Mouse (Mus musculus): ENCODE results near the gene Mnat1.
A peak's percentile ranks its signal among the peaks of the same experiment; 100 is the strongest.
"Not testable (repeated sequence)": the region's sequence is repeated elsewhere in the genome, so short reads cannot be mapped to it uniquely, and the experiment has no call there.

The Mnat1 gene

DNA sequence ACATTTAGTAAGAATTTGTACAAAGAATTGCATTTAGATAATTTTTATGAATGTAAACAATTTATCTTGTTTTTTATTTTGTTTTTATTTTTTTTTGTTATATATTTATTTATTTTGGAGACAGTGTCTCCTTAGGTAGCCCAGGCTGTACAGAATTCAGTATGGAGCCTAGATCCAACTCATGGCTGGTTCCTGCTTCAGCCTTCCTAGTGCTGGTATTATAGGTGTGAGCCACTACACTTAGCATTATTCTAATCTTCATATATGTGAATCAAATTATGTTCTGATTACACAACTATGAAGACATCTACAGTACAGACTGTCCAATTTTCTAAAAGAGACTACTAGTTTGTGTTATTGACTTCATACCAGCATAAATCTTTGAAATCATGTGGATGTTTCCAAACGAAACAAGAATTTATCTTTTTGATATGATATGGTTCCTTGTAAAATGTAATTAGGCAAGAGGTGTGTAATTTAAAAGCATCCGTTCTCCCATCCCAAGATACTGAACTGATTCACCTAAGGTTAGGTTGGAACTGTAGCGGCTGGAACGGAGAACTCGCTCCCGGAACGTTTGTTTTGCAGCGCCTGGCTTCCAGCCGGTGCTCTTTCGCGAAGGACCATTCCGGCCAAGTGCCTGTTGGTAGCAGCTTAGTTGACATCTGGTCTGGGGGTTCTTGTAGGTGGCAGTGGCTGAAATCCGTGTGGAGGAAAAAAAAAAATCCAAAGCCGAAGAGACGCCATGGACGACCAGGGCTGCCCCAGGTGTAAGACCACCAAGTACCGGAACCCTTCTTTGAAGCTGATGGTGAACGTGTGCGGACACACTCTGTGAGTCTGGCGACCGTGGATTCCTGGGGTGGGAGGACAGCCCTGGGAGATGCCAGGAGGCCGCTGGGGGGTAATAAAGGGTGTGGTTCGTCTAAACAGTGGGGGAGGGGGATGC, at the start of gene Mnat1:
Gene Mnat1, plus strand, starts transcription at position 625 of the 949 bp plus-strand sequence.
- DNase-seq (ENCODE audit: low spot score) = peak; percentile 35

DNA sequence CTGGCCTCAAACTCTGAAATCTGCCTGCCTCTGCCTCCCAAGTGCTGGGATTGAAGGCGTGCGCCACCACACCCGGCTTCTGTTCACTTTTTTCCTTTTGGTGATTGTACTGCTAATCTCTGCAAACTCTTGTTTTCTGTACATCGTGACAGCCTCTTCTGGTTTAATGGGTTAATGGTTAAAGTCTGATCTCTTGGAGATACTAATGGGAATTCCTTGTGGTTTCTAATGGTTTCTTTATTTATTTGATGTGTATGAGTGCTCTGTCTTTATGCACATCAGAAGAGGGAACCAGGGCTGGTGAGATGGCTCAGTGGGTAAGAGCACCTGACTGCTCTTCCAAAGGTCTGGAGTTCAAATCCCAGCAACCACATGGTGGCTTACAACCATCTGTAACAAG, 41.7 kb upstream of the Mnat1 start:
- not testable (repeated sequence) for DNase-seq (ENCODE audit: low spot score)

DNA sequence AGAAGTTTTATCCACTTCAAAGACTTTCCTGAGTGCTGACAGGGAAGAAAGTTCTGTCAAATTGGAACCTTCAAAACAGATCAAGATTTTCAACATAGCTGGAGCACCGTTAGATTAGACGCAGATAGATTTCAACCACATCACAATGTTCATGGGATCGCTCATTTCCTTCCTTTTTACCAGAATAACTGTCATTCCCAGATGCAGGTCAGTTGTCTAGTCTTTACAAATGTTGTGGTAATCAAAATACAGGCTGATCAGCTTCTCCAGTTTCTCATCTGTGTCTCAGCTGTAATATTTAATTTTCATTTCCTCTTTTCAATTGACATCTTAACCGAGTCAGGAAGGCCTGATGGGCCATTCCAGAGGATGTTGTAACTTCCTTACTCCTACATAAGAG, 39.7 kb upstream of the Mnat1 start:
- no peak for DNase-seq (ENCODE audit: low spot score)

DNA sequence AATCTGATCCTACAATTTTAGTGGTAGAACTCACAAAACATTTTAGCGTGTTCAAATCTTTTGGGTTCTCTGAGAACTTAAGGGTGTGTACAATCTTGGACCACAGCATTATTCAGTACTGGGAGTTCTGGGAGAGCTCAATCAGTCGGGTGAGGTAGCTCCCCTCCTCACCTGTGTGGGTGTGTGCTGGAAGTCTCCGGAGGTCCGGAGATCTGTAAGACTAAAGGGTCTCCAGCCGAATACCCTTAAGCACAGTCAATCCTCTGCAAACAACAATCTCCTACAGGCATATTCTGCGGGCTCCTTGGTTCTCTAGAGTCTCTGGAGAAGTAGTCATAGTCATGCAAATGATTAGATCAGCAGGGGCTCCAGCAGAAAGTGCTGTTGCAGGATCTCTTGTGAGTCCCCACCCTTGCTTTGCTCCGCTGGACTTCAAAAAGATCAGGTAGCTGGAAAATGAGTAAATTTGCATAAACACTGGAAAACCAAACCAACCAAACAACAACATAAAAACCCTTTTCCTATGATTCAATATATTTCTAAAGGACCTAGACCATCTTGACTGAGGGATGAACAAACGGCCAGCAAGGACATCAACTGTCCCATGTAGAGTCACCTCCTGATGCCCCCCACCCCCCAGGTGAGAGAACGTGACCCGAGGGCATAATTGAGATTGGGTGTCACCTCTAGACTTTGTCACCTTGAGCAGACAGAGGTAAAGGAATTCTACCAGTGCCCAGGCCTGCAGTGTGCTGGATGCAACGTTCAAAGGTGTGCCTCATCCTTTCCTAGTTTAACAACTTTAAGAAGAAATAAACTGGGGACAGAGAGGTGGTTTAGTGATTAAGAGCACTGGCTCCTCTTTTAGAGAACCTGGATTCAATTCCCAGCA, 37.5 kb upstream of the Mnat1 start:
- DNase-seq (ENCODE audit: low spot score) = no peak

DNA sequence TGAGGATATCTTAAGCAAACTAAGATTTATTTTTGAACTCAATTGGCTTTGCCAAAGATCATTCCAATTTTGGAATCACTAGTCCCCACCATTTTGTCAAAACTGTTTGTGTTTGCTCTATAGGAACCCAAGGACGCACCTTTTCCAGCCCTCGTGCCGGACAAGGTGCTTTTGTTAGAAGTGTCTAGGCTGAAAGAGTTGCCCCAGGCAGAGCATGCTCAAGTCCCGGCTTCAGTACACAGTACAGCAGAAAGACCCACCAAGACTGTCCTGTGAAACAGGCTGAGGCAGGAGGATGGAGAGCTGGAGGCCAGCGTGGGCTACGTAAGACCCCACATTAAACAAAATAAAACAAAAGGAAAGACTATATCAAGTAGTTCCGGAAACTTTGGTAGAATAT, 36.4 kb upstream of the Mnat1 start:
- DNase-seq (ENCODE audit: low spot score) = no peak

DNA sequence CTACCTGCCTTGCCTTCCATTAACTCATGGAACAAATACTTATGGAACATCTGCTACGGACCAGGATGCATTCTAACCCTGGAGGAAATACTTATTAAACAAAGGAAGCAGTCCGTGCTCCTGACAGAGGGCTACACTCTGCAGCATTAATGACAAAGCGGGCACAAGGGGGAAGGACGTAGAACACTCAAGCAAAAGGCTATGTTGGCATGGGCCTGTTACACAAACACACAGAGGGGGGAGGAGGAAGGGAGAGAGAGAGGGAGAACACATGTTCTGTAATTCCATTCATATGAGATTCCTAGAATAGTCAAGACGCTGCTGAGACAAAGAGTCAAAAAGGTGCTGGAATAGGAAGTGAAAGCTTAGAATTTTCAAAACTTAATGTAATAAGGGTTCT, 35.0 kb upstream of the Mnat1 start:
- DNase-seq (ENCODE audit: low spot score) = no peak

DNA sequence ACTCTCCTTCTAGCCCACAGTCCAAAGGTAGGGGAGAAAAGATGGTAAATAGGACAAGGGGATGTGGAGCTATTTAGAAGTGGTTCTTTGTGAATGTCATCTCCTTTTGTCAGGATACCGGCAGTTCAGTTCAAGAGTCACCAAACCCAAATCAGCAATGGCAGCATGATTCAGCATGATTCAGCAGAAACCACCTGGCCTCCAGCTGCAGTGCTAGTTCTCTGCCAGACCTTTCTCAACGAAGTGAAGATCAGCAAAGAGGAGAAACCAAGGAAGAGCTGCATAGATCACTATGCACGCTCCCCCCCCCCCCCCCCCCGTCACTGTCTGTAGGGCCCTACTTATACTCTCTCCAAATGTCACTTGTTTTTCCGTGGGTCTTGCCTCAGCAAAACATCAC, 34.6 kb upstream of the Mnat1 start:
- no peak for DNase-seq (ENCODE audit: low spot score)

DNA sequence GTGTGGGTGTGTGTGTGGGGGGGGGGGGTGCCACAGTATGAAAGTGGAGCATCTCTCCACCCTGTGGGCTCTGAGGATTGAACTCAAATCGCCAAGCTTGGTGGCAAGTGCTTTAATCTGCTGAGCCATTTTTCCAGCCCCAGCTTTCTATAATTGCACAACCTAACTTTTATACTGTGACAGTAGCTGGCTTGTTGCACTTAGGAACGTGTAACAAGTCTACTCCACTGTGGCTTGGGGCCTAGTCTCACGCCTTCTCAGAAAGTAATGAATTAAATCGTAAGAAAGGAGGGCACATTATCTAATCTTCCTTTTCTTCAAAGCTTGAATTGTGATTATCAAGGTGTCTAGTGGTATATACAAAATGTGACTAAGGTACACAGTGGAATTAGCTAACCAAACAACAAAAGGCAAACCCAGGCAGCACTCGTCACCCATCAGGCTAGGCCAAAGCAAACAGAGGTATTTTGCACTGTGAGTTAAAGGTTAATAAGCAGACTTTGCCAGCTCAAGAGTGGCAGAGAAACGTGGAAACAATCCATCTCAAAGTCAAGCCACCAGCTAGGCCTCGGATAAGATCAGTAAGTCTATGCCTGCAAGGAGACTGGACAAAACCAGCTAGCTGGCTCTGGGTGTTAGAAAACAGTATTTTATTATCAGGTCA, 32.7 kb upstream of the Mnat1 start:
- DNase-seq (ENCODE audit: low spot score) = no peak

DNA sequence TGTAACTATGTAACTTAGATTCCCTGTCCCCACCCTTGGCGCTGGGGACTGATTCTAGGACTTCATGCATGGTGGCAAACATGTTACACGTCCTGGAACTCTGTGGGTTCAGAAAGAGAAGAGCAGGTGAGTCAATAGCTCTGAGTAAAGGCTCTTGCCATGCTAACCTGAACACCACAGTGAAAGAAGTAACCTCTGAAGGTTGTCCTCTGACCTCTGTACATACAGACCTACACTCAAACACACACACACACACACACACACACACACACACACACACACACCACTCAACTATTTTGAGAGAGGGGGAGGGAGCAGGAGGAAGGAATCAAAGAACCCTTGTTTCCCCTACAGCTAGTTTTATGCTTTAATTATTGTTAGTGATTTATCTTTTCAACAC, 29.3 kb upstream of the Mnat1 start:
- no peak for DNase-seq (ENCODE audit: low spot score)

DNA sequence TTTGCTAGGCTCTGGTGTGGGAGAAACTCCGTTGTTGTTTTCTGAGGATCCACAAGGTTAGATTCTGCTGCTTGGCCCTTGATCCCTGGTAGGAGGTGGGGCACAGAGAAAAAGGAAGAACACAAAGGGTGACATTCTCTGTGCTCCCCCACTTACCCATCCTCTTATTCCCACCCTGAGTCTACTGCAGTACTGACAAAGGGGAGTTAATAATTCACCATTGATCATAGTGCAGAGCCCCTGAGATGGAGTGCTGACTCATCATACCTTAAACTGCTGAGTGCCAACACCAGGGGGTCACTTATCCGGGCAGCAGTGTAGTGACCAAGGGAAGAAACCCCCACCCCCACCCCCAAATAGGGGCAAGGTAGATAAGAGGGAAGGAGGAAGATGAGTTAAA, 28.9 kb upstream of the Mnat1 start:
- no peak for DNase-seq (ENCODE audit: low spot score)

DNA sequence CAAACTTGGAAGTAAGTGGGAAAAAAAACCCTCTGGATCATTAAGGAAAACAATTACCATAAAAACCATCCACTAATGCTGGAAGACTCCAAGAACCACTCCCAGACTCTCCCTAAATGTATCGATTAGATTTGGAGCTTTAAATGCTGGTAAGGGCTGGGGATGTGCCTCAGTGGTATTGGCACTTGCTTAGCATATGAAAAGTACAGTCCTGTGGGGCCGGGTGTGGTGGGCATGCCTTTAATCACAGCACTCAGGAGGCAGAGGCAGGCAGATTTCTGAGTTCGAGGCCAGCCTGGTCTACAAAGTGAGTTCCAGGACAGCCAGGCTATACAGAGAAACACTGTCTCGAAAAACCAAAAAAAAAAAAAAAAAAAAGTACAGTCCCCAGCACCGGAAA, 27.3 kb upstream of the Mnat1 start:
- not testable (repeated sequence) for DNase-seq (ENCODE audit: low spot score)

DNA sequence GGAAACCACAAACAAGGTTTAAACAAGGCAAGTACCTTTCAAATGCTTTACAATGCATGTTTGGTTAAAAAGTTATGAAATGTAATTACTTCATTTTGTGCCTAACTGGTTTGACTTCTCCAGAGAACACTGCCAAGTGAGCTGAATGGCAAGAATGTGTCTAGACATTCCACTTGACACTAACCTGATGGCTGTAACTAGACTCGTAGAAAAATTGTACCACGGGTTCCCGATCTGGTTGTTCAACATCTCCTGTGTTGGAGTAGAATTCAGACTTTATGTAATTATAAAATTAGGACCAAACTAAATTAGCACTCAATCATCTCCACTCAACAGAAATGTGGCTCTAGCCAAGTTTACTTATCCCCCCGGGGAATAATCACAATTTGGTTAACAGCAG, 24.9 kb upstream of the Mnat1 start:
- no peak for DNase-seq (ENCODE audit: low spot score)

DNA sequence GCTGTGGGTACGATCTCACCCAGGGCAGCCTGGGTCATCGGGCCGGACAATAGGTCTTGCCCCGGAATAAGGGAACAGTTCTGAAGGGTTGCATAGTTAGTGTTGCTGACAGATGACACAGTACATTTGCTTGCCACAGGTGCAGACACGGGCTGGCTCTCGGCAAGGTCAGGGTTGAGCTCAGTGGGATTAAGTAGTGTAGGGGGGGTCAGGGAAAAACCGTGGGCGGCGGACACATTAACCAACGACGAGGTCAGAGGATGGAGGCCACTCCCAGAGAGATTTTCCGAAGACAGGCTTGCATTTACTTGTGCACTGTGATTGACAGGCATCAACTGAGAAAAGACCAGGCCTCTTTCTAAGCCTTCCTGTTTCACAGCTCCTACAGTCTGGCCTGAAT, 19.8 kb upstream of the Mnat1 start:
- no peak for DNase-seq (ENCODE audit: low spot score)

DNA sequence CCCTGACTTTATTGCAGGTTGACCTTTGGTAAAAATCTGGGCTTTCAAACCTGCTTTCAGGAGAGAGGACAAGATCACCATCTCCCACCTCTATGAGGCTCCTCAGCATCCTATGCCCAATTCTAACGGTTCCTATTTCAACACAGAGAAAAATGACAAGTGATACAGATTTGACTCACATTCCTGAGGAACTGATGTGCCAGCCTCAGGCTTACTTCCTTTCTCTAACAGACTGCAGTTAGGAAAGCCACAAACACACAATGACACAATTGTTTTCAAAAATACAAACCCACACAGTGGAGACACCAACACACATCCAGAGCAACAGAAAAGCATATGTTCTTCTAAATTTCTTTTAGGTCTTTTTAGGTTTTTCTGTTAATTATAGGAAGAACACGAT, 15.7 kb upstream of the Mnat1 start:
- no peak for DNase-seq (ENCODE audit: low spot score)

DNA sequence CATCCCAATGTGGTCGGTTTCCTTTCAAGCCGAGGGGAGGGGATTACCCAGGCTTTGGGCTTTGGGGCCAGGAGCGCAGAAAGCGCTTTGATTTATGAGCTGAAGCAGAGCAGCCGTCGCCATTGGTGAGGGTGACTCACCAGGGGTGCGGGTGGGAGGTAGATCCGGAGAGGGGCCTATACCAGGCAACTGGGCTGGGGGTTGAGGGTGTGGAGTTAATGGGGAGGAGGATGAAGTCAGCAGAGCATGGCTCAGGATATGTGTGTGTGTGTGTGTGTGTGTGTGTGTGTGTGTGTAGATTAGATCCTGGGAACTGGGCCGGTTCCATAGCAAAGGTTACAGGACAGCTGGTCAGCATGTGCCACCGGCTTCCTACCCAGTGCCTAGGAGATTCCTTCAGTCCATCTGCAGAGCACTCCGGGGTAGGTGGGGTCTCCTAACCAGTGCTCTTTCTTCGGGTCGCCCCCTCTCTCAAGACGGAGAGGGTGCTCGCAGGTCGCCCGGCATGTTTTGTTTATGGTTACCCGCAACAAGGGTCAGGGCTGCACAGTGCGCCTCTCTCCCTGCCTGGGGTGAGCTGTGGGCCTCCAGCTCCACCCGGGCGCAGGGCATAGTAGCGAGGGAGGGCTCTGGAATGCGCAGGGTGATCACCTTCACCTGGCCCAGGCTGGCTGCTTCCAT, 12.9 kb upstream of the Mnat1 start:
- no peak for DNase-seq (ENCODE audit: low spot score)

DNA sequence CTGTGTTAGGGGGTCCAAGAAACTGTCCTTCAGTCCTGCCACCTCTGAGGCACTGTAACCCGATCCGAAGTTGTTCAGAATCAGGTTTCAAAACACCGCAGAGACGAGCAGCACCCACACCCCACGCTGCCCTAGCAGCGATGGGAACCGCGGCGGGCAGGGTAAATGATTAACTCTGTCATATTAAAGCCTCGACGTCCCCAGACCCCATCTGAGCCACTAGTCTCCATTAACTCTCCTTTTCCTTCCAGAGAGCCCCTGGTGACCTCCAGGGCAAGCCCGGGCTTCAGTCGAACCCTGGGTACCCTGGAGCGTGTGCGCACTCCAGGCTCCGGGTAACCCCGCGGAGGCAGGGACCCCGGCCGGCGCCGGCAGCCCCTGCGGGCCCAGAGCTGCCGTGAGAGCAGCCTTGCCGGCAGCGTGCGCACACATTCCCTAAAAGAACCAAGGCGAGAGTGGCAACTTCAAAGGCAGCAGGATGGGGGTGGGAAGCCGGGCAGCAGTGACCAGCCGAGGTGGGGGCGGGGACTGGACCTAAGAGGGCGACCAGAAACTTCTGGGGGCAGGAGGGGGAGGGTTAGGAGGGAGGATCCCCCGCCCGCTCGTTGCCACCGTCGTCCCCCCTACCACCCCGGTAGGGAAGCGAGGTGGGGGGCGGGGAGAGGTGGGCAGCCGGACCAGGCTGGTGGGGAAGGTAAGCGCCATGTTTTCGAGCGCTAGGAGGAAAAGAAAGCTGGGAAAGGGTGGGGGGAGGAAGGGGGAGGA, 11.8 kb upstream of the Mnat1 start:
- no peak for DNase-seq (ENCODE audit: low spot score)

DNA sequence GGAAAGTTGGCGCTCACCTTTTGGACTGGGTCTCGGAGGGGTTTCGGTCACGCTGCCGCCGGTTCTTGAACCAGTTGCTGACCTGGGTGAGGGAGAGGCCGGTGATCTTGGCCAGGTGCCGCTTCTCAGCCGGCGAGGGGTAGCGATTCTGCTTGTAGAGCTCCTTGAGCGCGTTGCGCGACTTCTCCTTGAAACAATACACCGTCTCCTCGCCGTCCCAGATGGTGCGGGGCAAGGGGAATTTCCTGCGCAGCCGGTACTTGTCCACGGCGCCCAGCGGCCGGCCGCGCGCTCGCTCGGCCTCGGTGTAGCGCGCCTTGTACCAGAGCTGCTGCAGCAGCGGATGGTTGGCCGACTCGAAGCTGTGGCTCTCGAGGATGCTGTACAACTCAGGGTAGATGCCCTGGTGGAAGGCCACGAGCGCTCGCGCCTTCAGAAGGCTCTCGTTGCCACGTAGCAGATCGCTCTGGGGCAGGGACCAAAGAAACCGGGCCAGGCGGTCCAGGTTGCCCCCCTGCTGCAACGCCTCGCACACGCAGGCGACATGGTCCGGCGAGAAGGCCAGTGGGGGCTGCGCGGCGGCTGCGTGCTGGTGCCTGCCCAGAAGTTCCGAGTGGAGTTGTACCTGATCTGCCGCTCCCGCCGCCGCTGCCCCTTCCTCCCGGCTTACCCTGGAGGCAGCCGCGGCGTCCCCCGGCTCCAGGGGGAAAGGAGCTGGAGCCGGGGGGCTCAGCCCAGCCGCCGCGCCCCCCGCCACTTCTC, 11.0 kb upstream of the Mnat1 start:
- DNase-seq (ENCODE audit: low spot score) = no peak

DNA sequence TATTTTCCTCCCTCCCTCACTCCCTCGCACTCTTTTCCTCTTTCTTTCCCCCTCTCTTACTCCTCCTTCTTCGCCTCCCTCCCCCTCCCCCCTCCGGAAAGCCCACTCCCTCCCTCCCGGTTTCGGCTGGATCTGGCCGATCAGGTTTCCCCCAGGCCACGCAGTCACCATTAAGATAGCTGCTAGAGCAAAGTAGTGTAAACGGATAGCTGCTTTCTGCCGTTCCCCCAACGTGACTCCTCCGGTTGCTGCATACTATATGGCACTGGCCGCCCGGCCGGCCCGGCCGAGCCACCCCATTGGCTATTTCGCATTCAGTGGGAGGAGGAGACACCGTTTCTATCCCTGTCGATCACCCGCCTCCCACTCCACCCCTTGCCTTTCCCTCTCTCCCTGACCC, 10.3 kb upstream of the Mnat1 start, which contains the start of gene Six4:
Gene Six4, minus strand, starts transcription at position 261 of the 400 bp plus-strand sequence.
- DNase-seq (ENCODE audit: low spot score) = peak; percentile 31

DNA sequence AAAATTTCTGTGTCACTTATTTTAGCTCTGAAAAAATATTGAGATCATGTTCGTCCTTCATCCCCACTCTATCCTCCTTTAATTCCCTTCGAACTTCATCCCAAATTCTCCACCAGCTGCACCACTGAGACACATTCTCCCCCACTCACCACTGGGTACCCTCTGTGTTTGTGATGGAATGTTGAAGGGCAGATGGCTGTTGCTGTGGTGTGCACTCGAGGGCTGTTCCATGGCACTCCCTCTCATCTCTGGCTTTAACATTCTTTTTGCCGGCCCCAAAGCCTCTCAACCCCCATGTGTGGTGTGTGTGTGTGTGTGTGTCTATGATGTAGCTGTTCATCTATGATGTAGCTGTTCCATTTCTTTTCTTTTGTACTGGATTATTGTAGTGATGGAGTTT, 1.7 kb downstream of the Mnat1 start:
- no peak for DNase-seq (ENCODE audit: low spot score)

DNA sequence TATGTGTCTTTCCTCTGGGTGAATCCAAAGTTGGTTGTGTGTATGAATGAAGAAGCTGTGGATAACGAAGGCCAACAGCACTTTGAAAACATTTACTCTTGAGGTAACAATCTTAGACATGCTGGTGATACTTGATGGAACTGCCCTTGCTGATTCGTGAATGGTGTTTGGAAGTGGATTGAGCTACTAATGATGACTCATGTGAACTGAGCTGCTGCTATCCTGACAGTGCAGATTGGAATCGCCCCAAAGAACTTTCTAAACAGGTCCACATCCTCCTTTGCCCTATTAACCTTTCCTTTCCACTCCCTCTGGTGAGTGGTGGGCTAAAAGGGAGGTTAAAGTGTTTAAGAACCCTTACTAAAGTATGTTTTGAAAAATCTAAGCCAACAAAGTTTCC, 17.2 kb downstream of the Mnat1 start:
- no peak for DNase-seq (ENCODE audit: low spot score)
